In genomic region chr17:68839888-68840571, GRCm38 (mm10) we compare ENCODE assay signal across 9 mouse cellular contexts. TPM values are rescaled to one million over a fixed set of nuclear protein-coding genes. Genes with fewer than 3 reads are reported as not detected.
A peak's percentile ranks its signal among the peaks of the same experiment; 100 is the strongest.
DNase-seq lines count a peak whose midpoint lies in the region; ATAC-seq and TF ChIP-seq lines count a peak whose summit lies in the region.
"Had no signal": no experiment of that assay in that cellular context is flagged by ENCODE, and none has a peak within 500 bp of the region (broad histone marks: within the 10 kb centered on the region; RNA-seq: fewer than 3 reads in every experiment).

No protein-coding gene starts in this region.

- H3K36me3 ChIP-seq in liver, embryonic 13.5 days = no peaks in the 10 kb centered on the region
- no peaks in the 10 kb centered on the region for H3K36me3 ChIP-seq in liver, postnatal 0 days (replicated peaks; ENCODE audit: insufficient read depth, low read length)
- no peaks in the 10 kb centered on the region for H3K36me3 ChIP-seq in hindbrain, embryonic 14.5 days (replicated peaks; ENCODE audit: control insufficient read depth, insufficient read depth)
- H3K36me3 ChIP-seq in neural tube, embryonic 12.5 days = no peaks in the 10 kb centered on the region

- H3K4me1 ChIP-seq in liver, embryonic 13.5 days (replicated peaks) = peaks cover 6% of the 10 kb centered on the region; the same call in 1 of the 2 replicates
- peaks cover 5% of the 10 kb centered on the region for H3K4me1 ChIP-seq in liver, postnatal 0 days (ENCODE audit: insufficient read depth)
- peaks cover 19% of the 10 kb centered on the region for H3K4me1 ChIP-seq in hindbrain, embryonic 14.5 days (replicated peaks; ENCODE audit: control insufficient read depth, insufficient read depth, low read length)
- H3K4me1 ChIP-seq in neural tube, embryonic 12.5 days = peaks cover 24% of the 10 kb centered on the region; the same call in 1 of the 2 replicates

- no peak overlapping the region for H3K4me3 ChIP-seq in liver, embryonic 13.5 days (replicated peaks)
- no peak overlapping the region for H3K4me3 ChIP-seq in liver, postnatal 0 days (ENCODE audit: low read depth, low read length)
- H3K4me3 ChIP-seq in hindbrain, embryonic 14.5 days (replicated peaks; ENCODE audit: low read length) = peak overlapping the region; percentile 56
- H3K4me3 ChIP-seq in neural tube, embryonic 12.5 days = peak overlapping the region; percentile 52; the same call in 1 of the 2 replicates

- no peak overlapping the region for H3K27ac ChIP-seq in liver, embryonic 13.5 days
- H3K27ac ChIP-seq in liver, postnatal 0 days (ENCODE audit: low read depth) = no peak overlapping the region
- no peak overlapping the region for H3K27ac ChIP-seq in hindbrain, embryonic 14.5 days
- H3K27ac ChIP-seq in neural tube, embryonic 12.5 days = no peak overlapping the region

- 0 out of 2 replicates have a peak overlapping the region, but pooled peaks have one; percentile 61 for H3K4me2 ChIP-seq in liver, embryonic 13.5 days
- H3K4me2 ChIP-seq in liver, postnatal 0 days (ENCODE audit: low read depth, low read length) = no peak overlapping the region
- peak overlapping the region; percentile 99 for H3K4me2 ChIP-seq in hindbrain, embryonic 14.5 days (replicated peaks)
- peak overlapping the region; percentile 97 for H3K4me2 ChIP-seq in neural tube, embryonic 12.5 days (replicated peaks)

- peak; percentile 17 for DNase-seq in embryo, embryonic 11 days
- DNase-seq in embryo, embryonic 10.5 days (ENCODE audit: low spot score) = no peak
- DNase-seq in liver, embryonic 13.5 days = no peak
- no peak for DNase-seq in liver, postnatal 0 days
- no peak for DNase-seq in hindbrain, embryonic 14.5 days (ENCODE audit: low spot score)
- no peak for DNase-seq in frontal cortex, adult 2 months (ENCODE audit: extremely low spot score in 1 of 2, low spot score in 1 of 2)

- H3K9ac ChIP-seq in liver, embryonic 13.5 days = no peak overlapping the region
- no peak overlapping the region for H3K9ac ChIP-seq in liver, postnatal 0 days (replicated peaks)
- no peak overlapping the region for H3K9ac ChIP-seq in hindbrain, embryonic 14.5 days
- no peak overlapping the region for H3K9ac ChIP-seq in neural tube, embryonic 12.5 days

- H3K9me3 ChIP-seq in liver, embryonic 13.5 days (replicated peaks) = no peaks in the 10 kb centered on the region
- H3K9me3 ChIP-seq in liver, postnatal 0 days (ENCODE audit: low read length) = no peaks in the 10 kb centered on the region
- no peaks in the 10 kb centered on the region for H3K9me3 ChIP-seq in hindbrain, embryonic 14.5 days (ENCODE audit: control insufficient read depth, low read length)
- H3K9me3 ChIP-seq in neural tube, embryonic 12.5 days = no peaks in the 10 kb centered on the region

- no peak for ATAC-seq in liver, embryonic 13.5 days (ENCODE audit: low read depth)
- no peak for ATAC-seq in liver, postnatal 0 days
- no peak for ATAC-seq in hindbrain, embryonic 14.5 days (ENCODE audit: low FRiP score)
- ATAC-seq in neural tube, embryonic 12.5 days (ENCODE audit: low FRiP score, low read depth) = no peak
- ATAC-seq in megakaryocyte progenitor cell, adult 5-6 weeks (replicated peaks; ENCODE audit: poor library complexity) = no peak
- ATAC-seq: activated CD4-positive, CD25-positive, alpha-beta regulatory T cell, adult 4 months had no signal

- 11% methylated on average over 17 of the region's 17 CpGs for WGBS in liver, embryonic 13.5 days (ENCODE audit: insufficient replicate concordance)
- 20% methylated on average over 17 of the region's 17 CpGs for WGBS in liver, postnatal 0 days (ENCODE audit: insufficient replicate concordance)
- 18% methylated on average over 17 of the region's 17 CpGs for WGBS in hindbrain, embryonic 14.5 days
- 12% methylated on average over 17 of the region's 17 CpGs for WGBS in neural tube, embryonic 12.5 days

- no peak for TF ChIP-seq EP300 in liver, postnatal 0 days (IDR thresholded peaks at IDR 0.05; ENCODE audit: low read depth)

- no peak for TF ChIP-seq CTCF in liver, postnatal 0 days (IDR thresholded peaks at IDR 0.05; ENCODE audit: low read depth)

- H3K27me3 ChIP-seq in liver, embryonic 13.5 days = peaks cover 78% of the 10 kb centered on the region
- peaks cover 69% of the 10 kb centered on the region for H3K27me3 ChIP-seq in liver, postnatal 0 days (ENCODE audit: insufficient read depth, low read length)
- peaks cover 17% of the 10 kb centered on the region; the same call in 1 of the 2 replicates for H3K27me3 ChIP-seq in hindbrain, embryonic 14.5 days (ENCODE audit: control insufficient read depth, insufficient read depth, low read length)
- peaks cover 32% of the 10 kb centered on the region for H3K27me3 ChIP-seq in neural tube, embryonic 12.5 days (replicated peaks)

RNA-seq across cellular contexts. Expression of gene Tmem200c, which starts 13.6 kb away (rescaled TPM):
- 0.08 TPM in 1 of 2 replicates, not detected in the other for polyA plus RNA-seq in liver, embryonic 13.5 days (2015; fragmentation: Nextera tagmentation; extraction: Ambion mirVana)
- not detected in 2 replicates for polyA plus RNA-seq in liver, postnatal 0 days (2015; fragmentation: Nextera tagmentation; extraction: Ambion mirVana)
- 2.9 and 4.6 TPM in 2 replicates for polyA plus RNA-seq in hindbrain, embryonic 14.5 days (2014; fragmentation: Nextera tagmentation; extraction: Ambion mirVana)
- polyA plus RNA-seq in neural tube, embryonic 12.5 days (2016; fragmentation: Nextera tagmentation; extraction: Ambion mirVana) = 2.6 and 3.5 TPM in 2 replicates
- 9.6 and 9.9 TPM in 2 replicates for polyA plus RNA-seq in frontal cortex, adult 2 months (2012; rRNA removed)
- total RNA-seq in megakaryocyte progenitor cell, adult 5-6 weeks (2015) = not detected in 2 replicates
- total RNA-seq in megakaryocyte progenitor cell, adult 5-6 weeks (2017) = not detected in 2 replicates
- polyA plus RNA-seq: activated CD4-positive, CD25-positive, alpha-beta regulatory T cell, adult 4 months had no signal

Comparison
In these comparisons a context has a peak if more than half of its experiments do, and no peak if none do; other contexts are left out.
1. H3K4me3 ChIP-seq: peak in hindbrain, embryonic 14.5 days (single experiment) and neural tube, embryonic 12.5 days (single experiment); none in liver, embryonic 13.5 days (single experiment) and liver, postnatal 0 days (single experiment).